Mouse (Mus musculus) intestine, embryonic 14.5 days (tissue): ENCODE data around the gene Ubn1. TPM values are rescaled to one million over a fixed set of nuclear protein-coding genes. Genes with fewer than 3 reads are reported as not detected.
A peak's percentile ranks its signal among the peaks of the same experiment; 100 is the strongest.

Experiments used
- ATAC-seq: fragments of 200-750 bp; cut with Nextera tagmentation; replicated peaks from 2 replicates; pipeline ENCODE4 v1.8.0; 2017; ENCODE audit warnings: low read depth, moderate number of reproducible peaks, moderate TSS enrichment, moderate library complexity; ENCODE audit not compliant: low FRiP score, low TSS enrichment
- DNase-seq: peaks from one replicate; pipeline ENCODE4 v3.0.0-alpha.2; 2018; ENCODE audit warnings: low spot score
- H3K27ac ChIP-seq: fragments of 300-500 bp; sonication (generic); 2 replicates; pipeline ENCODE4 v1.5.1; 2014; ENCODE audit warnings: low read depth, mild to moderate bottlenecking, control low read depth
- H3K27me3 ChIP-seq: fragments of 300-500 bp; sonication (generic); replicated peaks from 2 replicates; pipeline ENCODE4 v1.6.1; 2014; ENCODE audit warnings: low read length, control low read depth; ENCODE audit not compliant: control insufficient read depth, insufficient read depth
- H3K36me3 ChIP-seq: fragments of 300-500 bp; sonication (generic); 2 replicates; pipeline ENCODE4 v1.6.1; 2014; ENCODE audit warnings: low read length, control low read depth; ENCODE audit not compliant: control insufficient read depth, insufficient read depth
- H3K4me1 ChIP-seq: fragments of 300-500 bp; sonication (generic); replicated peaks from 2 replicates; pipeline ENCODE4 v1.6.1; 2014; ENCODE audit warnings: low read length, control low read depth, mixed read lengths; ENCODE audit not compliant: control insufficient read depth, insufficient read depth
- H3K4me2 ChIP-seq: fragments of 300-500 bp; sonication (generic); 2 replicates; pipeline ENCODE4 v1.6.1; 2014; ENCODE audit warnings: low read length
- H3K4me3 ChIP-seq: fragments of 300-500 bp; sonication (generic); 2 replicates; pipeline ENCODE4 v1.5.1; 2014; ENCODE audit warnings: low read depth, low read length, control low read depth, mixed read lengths
- H3K9ac ChIP-seq: fragments of 300-500 bp; sonication (generic); 2 replicates; pipeline ENCODE4 v1.6.1; 2014; ENCODE audit warnings: mild to moderate bottlenecking, low read length
- H3K9me3 ChIP-seq: fragments of 300-500 bp; sonication (generic); 2 replicates; pipeline ENCODE4 v1.6.1; 2016; ENCODE audit warnings: low read length, control low read depth; ENCODE audit not compliant: control insufficient read depth
- WGBS: fragments of 180-500 bp; shearing (Covaris S2); extraction: QIAGEN DNeasy Blood & Tissue Kit; methylation state at CpG from one replicate; pipeline ENCODE4 v1.1.7; 2014; 5-methylcytosine and 5-hydroxymethylcytosine counted together
- polyA plus RNA-seq: library from polyadenylated mRNA; unstranded; fragments of >200 nt; fragmentation: Nextera tagmentation; extraction: Ambion mirVana; gene quantifications from 2 replicates; pipeline ENCODE4 v1.2.1, GENCODE M21; 2014

Ubn1 gene
- polyA plus RNA-seq, 1 experiment from 2014 or later, result 22.4 TPM

GRCm38 (mm10) chr16:5050251-5051110, 624 bp downstream of the Ubn1 start:
- peak; percentile 79 for ATAC-seq
- under 1% methylated on average over 77 of the region's 78 CpGs for WGBS

GRCm38 (mm10) chr16:5058114-5058513, 8.3 kb downstream of the Ubn1 start:
- 88% methylated on average over 1 of the region's 1 CpGs for WGBS
- no peak for ATAC-seq
- Histone ChIP-seq H3K9me3 (no peaks in the 10 kb centered on the region), H3K4me1 (no peaks in the 10 kb centered on the region), H3K36me3 (peaks cover 71% of the 10 kb centered on the region), H3K9ac (no peak overlapping the region), H3K4me2 (no peak overlapping the region), H3K4me3 (no peak overlapping the region), H3K27ac (no peak overlapping the region), H3K27me3 (no peaks in the 10 kb centered on the region)
- no peak for DNase-seq

More at GRCm38 (mm10) chr16:5050251-5051110, 624 bp downstream of the Ubn1 start:
- H3K4me2 ChIP-seq, result peak overlapping the region; percentile 98
- no peaks in the 10 kb centered on the region for H3K27me3 ChIP-seq
- DNase-seq, result peak; percentile 69
- H3K9me3 ChIP-seq, result no peaks in the 10 kb centered on the region
- H3K27ac ChIP-seq, result peak overlapping the region; percentile 97
- H3K36me3 ChIP-seq, result peaks cover 44% of the 10 kb centered on the region
- H3K9ac ChIP-seq, result peak overlapping the region; percentile 83
- H3K4me3 ChIP-seq, result peak overlapping the region; percentile 96
- H3K4me1 ChIP-seq, result peaks cover 16% of the 10 kb centered on the region

DNA sequence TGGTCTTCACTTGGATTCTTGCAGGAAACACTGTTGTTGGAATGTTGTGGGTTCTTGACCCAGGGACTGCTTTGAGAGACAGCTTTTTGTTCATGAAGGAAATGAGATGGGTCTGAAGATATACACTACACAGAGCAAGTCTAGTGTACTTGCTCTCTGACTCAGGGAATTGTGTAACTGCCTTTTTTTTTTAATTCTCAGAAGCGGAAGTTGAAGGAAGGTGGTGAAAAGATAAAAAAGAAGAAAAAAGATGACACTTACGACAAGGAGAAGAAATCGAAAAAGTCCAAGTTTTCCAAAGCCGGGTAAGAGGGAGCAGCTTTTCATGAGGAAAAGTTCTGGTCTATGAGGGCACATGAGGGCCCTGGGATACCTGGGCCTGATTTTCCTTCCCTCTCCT, 13.6 kb downstream of the Ubn1 start:
- H3K9ac ChIP-seq, result no peak overlapping the region
- H3K4me1 ChIP-seq, result no peaks in the 10 kb centered on the region
- no peak for DNase-seq
- no peak overlapping the region for H3K4me2 ChIP-seq
- 93% methylated on average over 4 of the region's 4 CpGs for WGBS
- no peaks in the 10 kb centered on the region for H3K9me3 ChIP-seq
- no peaks in the 10 kb centered on the region for H3K27me3 ChIP-seq
- no peak overlapping the region for H3K27ac ChIP-seq
- peaks cover 76% of the 10 kb centered on the region for H3K36me3 ChIP-seq
- H3K4me3 ChIP-seq, result no peak overlapping the region
- no peak for ATAC-seq

DNA sequence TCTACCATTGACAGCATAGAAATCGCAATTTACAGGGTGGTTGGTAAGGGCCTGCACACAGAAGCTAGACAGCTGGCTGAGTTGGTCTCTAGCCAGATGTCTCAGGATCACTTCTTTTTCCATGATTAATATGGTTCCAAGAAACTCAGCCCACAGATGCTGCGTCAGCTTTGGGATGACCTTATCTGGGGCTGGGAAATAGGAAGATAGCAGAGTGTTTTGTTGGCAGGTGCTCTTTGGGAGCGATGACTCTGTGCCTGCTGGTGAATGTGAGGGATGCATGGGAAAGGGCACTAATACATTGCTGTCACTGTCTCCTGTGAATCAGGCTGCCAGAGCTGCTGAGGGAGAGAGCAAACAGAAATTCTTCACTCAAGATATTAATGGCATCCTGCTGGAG, 20.5 kb downstream of the Ubn1 start:
- ATAC-seq, result no peak
- no peaks in the 10 kb centered on the region for H3K27me3 ChIP-seq
- H3K4me3 ChIP-seq, result no peak overlapping the region
- H3K36me3 ChIP-seq, result peaks cover 90% of the 10 kb centered on the region
- H3K27ac ChIP-seq, result no peak overlapping the region
- H3K9ac ChIP-seq, result no peak overlapping the region
- H3K4me1 ChIP-seq, result no peaks in the 10 kb centered on the region
- no peak overlapping the region for H3K4me2 ChIP-seq
- no peaks in the 10 kb centered on the region for H3K9me3 ChIP-seq
- DNase-seq, result no peak
- WGBS, result 71% methylated on average over 3 of the region's 3 CpGs

GRCm38 (mm10) chr16:5071974-5072373, 22.1 kb downstream of the Ubn1 start:
- Histone ChIP-seq H3K9ac (no peak overlapping the region), H3K36me3 (peaks cover 93% of the 10 kb centered on the region), H3K4me2 (no peak overlapping the region), H3K27ac (no peak overlapping the region), H3K27me3 (no peaks in the 10 kb centered on the region), H3K4me3 (no peak overlapping the region), H3K4me1 (no peaks in the 10 kb centered on the region), H3K9me3 (no peaks in the 10 kb centered on the region)
- DNase-seq (no peak), ATAC-seq (no peak)
- WGBS, result 93% methylated on average over 7 of the region's 7 CpGs

GRCm38 (mm10) chr16:5074341-5074740, 24.5 kb downstream of the Ubn1 start:
- no peaks in the 10 kb centered on the region for H3K27me3 ChIP-seq
- 90% methylated on average over 5 of the region's 5 CpGs for WGBS
- ATAC-seq (no peak), DNase-seq (no peak)
- no peaks in the 10 kb centered on the region for H3K9me3 ChIP-seq
- H3K4me3 ChIP-seq, result no peak overlapping the region
- peaks cover 98% of the 10 kb centered on the region for H3K36me3 ChIP-seq
- H3K4me1 ChIP-seq, result no peaks in the 10 kb centered on the region
- no peak overlapping the region for H3K4me2 ChIP-seq
- no peak overlapping the region for H3K27ac ChIP-seq
- no peak overlapping the region for H3K9ac ChIP-seq

- Histone ChIP-seq H3K4me1 (no peaks in the 10 kb centered on the region), H3K27ac (no peak overlapping the region), H3K27me3 (no peaks in the 10 kb centered on the region), H3K9me3 (no peaks in the 10 kb centered on the region), H3K4me3 (no peak overlapping the region), H3K4me2 (no peak overlapping the region), H3K9ac (no peak overlapping the region), H3K36me3 (peaks cover 69% of the 10 kb centered on the region)
- WGBS, result 90% methylated on average over 4 of the region's 4 CpGs
- DNase-seq, result no peak
- ATAC-seq, result no peak
Observed at GRCm38 (mm10) chr16:5085196-5085595, 35.3 kb downstream of the Ubn1 start.

GRCm38 (mm10) chr16:5086179-5086578, 36.3 kb downstream of the Ubn1 start:
- no peak for ATAC-seq
- Histone ChIP-seq H3K9me3 (no peaks in the 10 kb centered on the region), H3K36me3 (peaks cover 62% of the 10 kb centered on the region), H3K4me3 (no peak overlapping the region), H3K27me3 (no peaks in the 10 kb centered on the region), H3K4me1 (no peaks in the 10 kb centered on the region), H3K9ac (no peak overlapping the region), H3K27ac (no peak overlapping the region), H3K4me2 (no peak overlapping the region)
- DNase-seq, result no peak
- 96% methylated on average over 2 of the region's 2 CpGs for WGBS

GRCm38 (mm10) chr16:5089021-5089420, 39.2 kb downstream of the Ubn1 start:
- Histone ChIP-seq H3K27me3 (no peaks in the 10 kb centered on the region), H3K4me3 (no peak overlapping the region), H3K9ac (no peak overlapping the region), H3K36me3 (peaks cover 36% of the 10 kb centered on the region), H3K9me3 (no peaks in the 10 kb centered on the region), H3K4me1 (no peaks in the 10 kb centered on the region), H3K4me2 (no peak overlapping the region), H3K27ac (no peak overlapping the region)
- DNase-seq, result no peak
- no peak for ATAC-seq
- WGBS, result 54% methylated on average over 10 of the region's 10 CpGs
